24 mouse cellular contexts compared by ENCODE assay signal in the genomic region with DNA sequence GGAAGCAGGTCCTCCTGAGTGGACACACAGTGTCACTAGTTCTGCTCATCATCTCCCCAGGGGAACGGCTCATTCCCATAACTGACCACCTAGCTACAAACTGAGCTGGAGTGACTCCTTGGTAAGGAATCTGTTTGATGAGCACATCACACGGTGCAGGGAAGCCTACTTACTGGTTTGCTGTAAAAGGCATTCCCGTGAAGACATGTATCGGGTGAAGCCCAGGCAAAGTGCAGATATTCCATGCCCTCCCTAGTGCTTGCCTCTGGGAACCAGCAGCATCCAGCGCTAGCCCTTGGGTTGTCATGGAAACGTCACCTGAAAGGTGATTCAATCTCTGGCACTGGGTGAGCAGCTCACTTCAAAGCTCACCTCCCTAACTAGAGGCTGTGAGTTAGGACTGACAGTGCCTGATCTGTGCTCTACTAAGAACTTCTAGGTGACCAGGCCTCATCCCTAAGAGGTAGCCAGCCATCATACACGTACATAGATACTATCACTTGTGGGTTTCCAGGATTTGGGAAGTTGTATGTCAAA. TPM values are rescaled to one million over a fixed set of nuclear protein-coding genes. Genes with fewer than 3 reads are reported as not detected.
DNase-seq lines count a peak whose midpoint lies in the region; ATAC-seq and TF ChIP-seq lines count a peak whose summit lies in the region.
"Had no signal": no experiment of that assay in that cellular context is flagged by ENCODE, and none has a peak within 500 bp of the region (broad histone marks: within the 10 kb centered on the region; RNA-seq: fewer than 3 reads in every experiment).

No protein-coding gene starts in this region.

- WGBS in midbrain, embryonic 16.5 days: 78% methylated on average over 7 of the region's 7 CpGs
- WGBS in midbrain, embryonic 11.5 days: 82% methylated on average over 7 of the region's 7 CpGs

- H3K4me2 ChIP-seq in midbrain, embryonic 16.5 days (ENCODE audit: low read length): no peak overlapping the region
- no peak overlapping the region for H3K4me2 ChIP-seq in midbrain, embryonic 11.5 days
- H3K4me2 ChIP-seq in myocyte (ENCODE audit: low read depth): no peak overlapping the region
- H3K4me2 ChIP-seq: forebrain, embryonic 13.5 days; heart, embryonic 11.5 days; hindbrain, embryonic 12.5 days; hindbrain, embryonic 15.5 days had no signal

- H3K9me3 ChIP-seq in midbrain, embryonic 16.5 days (replicated peaks; ENCODE audit: control insufficient read depth, low read length, poor library complexity, severe bottlenecking): no peaks in the 10 kb centered on the region
- H3K9me3 ChIP-seq in midbrain, embryonic 11.5 days (ENCODE audit: control insufficient read depth, low read length): no peaks in the 10 kb centered on the region
- H3K9me3 ChIP-seq: forebrain, embryonic 10.5 days; forebrain, embryonic 13.5 days; hindbrain, embryonic 12.5 days; hindbrain, embryonic 15.5 days had no signal

- H3K27ac ChIP-seq in midbrain, embryonic 16.5 days (ENCODE audit: low read length): no peak overlapping the region
- no peak overlapping the region for H3K27ac ChIP-seq in midbrain, embryonic 11.5 days (ENCODE audit: low read depth, low read length)
- H3K27ac ChIP-seq: forebrain, embryonic 10.5 days; forebrain, embryonic 13.5 days; gastrocnemius, adult 2 months; heart, adult 2 months; hindbrain, embryonic 12.5 days; hindbrain, embryonic 15.5 days had no signal

- no peaks in the 10 kb centered on the region for H3K4me1 ChIP-seq in midbrain, embryonic 16.5 days (ENCODE audit: control insufficient read depth, insufficient read depth, low read length)
- no peaks in the 10 kb centered on the region for H3K4me1 ChIP-seq in midbrain, embryonic 11.5 days (ENCODE audit: control insufficient read depth, insufficient read depth, low read length)
- H3K4me1 ChIP-seq: forebrain, embryonic 10.5 days; forebrain, embryonic 13.5 days; hindbrain, embryonic 12.5 days; hindbrain, embryonic 15.5 days had no signal

- H3K27me3 ChIP-seq in midbrain, embryonic 16.5 days (ENCODE audit: control insufficient read depth, insufficient read depth, low read depth, low read length): no peaks in the 10 kb centered on the region
- no peaks in the 10 kb centered on the region for H3K27me3 ChIP-seq in midbrain, embryonic 11.5 days (ENCODE audit: control insufficient read depth, insufficient read depth, low read length)
- H3K27me3 ChIP-seq in myocyte (ENCODE audit: control insufficient read depth, insufficient read depth, insufficient read length): no peaks in the 10 kb centered on the region
- H3K27me3 ChIP-seq: forebrain, embryonic 13.5 days; hindbrain, embryonic 12.5 days; hindbrain, embryonic 15.5 days had no signal

- no peaks in the 10 kb centered on the region for H3K79me2 ChIP-seq in myocyte (ENCODE audit: control insufficient read depth, insufficient read depth)

- no peak overlapping the region for H3K4me3 ChIP-seq in midbrain, embryonic 16.5 days (ENCODE audit: low read depth, low read length)
- H3K4me3 ChIP-seq in midbrain, embryonic 11.5 days (ENCODE audit: low read depth, low read length): no peak overlapping the region
- H3K4me3 ChIP-seq in myocyte: no peak overlapping the region
- H3K4me3 ChIP-seq: forebrain, embryonic 10.5 days; forebrain, embryonic 13.5 days; gastrocnemius, adult 2 months; heart, adult 2 months; hindbrain, embryonic 12.5 days; hindbrain, embryonic 15.5 days had no signal

- no peak for TF ChIP-seq POLR2A in myocyte (IDR thresholded peaks at IDR 0.05; ENCODE audit: insufficient read length, low read depth)

- no peak for DNase-seq in midbrain, embryonic 11.5 days (ENCODE audit: low spot score, missing footprints)
- DNase-seq in ES-CJ7 (ENCODE audit: low read depth, low spot score): peak; percentile 25
- no peak for DNase-seq in gastrocnemius, adult 18-20 months (ENCODE audit: low spot score)
- DNase-seq in T-cell, adult 2 months (ENCODE audit: low spot score): no peak
- DNase-seq: adrenal gland, adult 2 months; adrenal gland, postnatal 14 days; cerebellum, adult 11 months; cerebellum, adult 2 months; cerebellum, adult 9-11 months; cerebellum, postnatal 36 days; embryo, embryonic 11 days; gastrocnemius, adult 2 months; gastrocnemius, postnatal 25 days; heart, adult 2 months had no signal

- ATAC-seq in midbrain, embryonic 16.5 days: peak; percentile 36; the same call in 1 of the 2 replicates
- no peak for ATAC-seq in midbrain, embryonic 11.5 days (ENCODE audit: low FRiP score)
- ATAC-seq: forebrain, embryonic 13.5 days; forebrain, embryonic 16.5 days; intestine, postnatal 0 days had no signal

- no peak overlapping the region for H3K9ac ChIP-seq in midbrain, embryonic 16.5 days (ENCODE audit: low read depth, low read length)
- H3K9ac ChIP-seq in midbrain, embryonic 11.5 days (ENCODE audit: low read length): no peak overlapping the region
- H3K9ac ChIP-seq: forebrain, embryonic 13.5 days; hindbrain, embryonic 12.5 days; hindbrain, embryonic 15.5 days had no signal

- no peak overlapping the region for H3ac ChIP-seq in myocyte (ENCODE audit: control insufficient read depth, insufficient read length)

- peaks cover 11% of the 10 kb centered on the region; the same call in 1 of the 2 replicates for H3K36me3 ChIP-seq in midbrain, embryonic 16.5 days (ENCODE audit: control insufficient read depth, insufficient read depth, low read length)
- H3K36me3 ChIP-seq in midbrain, embryonic 11.5 days (ENCODE audit: control insufficient read depth, insufficient read depth, low read length): peaks cover 16% of the 10 kb centered on the region; the same call in 1 of the 2 replicates
- peaks cover 46% of the 10 kb centered on the region for H3K36me3 ChIP-seq in myocyte (ENCODE audit: control insufficient read depth, insufficient read depth)

TF ChIP-seq in myocyte, 11 proteins besides CTCF, POLR2A, EP300 and RAD21:
- TF ChIP-seq CEBPB (IDR thresholded peaks at IDR 0.05; ENCODE audit: insufficient read depth, poor library complexity, severe bottlenecking) (no peak), USF1 (IDR thresholded peaks at IDR 0.05; ENCODE audit: low read depth) (no peak), E2F4 (IDR thresholded peaks at IDR 0.05; ENCODE audit: insufficient read depth) (no peak), POLR2AphosphoS2 (IDR thresholded peaks at IDR 0.05; ENCODE audit: insufficient read length, low read depth) (peak; percentile 82)

RNA-seq across cellular contexts. Expression of a gene that starts 25.8 kb away (rescaled TPM):
- 33.4 and 34.6 TPM in 2 replicates for polyA plus RNA-seq in midbrain, embryonic 16.5 days (2015; fragmentation: Nextera tagmentation; extraction: Ambion mirVana)
- polyA plus RNA-seq in midbrain, embryonic 11.5 days (2014; fragmentation: Nextera tagmentation; extraction: Ambion mirVana): 27.6 and 29.2 TPM in 2 replicates
- 41.4 TPM for polyA plus RNA-seq in myocyte (2012; fragmentation: generic; extraction: Trizol)
- 10 to 100 TPM; 45.9 to 46.2 TPM for total RNA-seq in gastrocnemius, adult 18-20 months (2021)

RNA-seq across cellular contexts. Expression of a gene that starts 41.3 kb away (rescaled TPM):
- 0.46 and 0.61 TPM in 2 replicates for polyA plus RNA-seq in midbrain, embryonic 16.5 days (2015; fragmentation: Nextera tagmentation; extraction: Ambion mirVana)
- 0.42 and 0.65 TPM in 2 replicates for polyA plus RNA-seq in midbrain, embryonic 11.5 days (2014; fragmentation: Nextera tagmentation; extraction: Ambion mirVana)
- polyA plus RNA-seq in myocyte (2012; fragmentation: generic; extraction: Trizol): 27.1 TPM
- under 1 TPM in 1 of 2 experiments, not detected in 1; 0.19 TPM for total RNA-seq in gastrocnemius, adult 18-20 months (2021)
- total RNA-seq: hematopoietic stem cell, adult 5-6 weeks had no signal
- polyA plus RNA-seq: adrenal gland, adult 2 months had no signal

RNA-seq across cellular contexts. Expression of a gene that starts 44.2 kb away (rescaled TPM):
- 160 and 164 TPM in 2 replicates for polyA plus RNA-seq in midbrain, embryonic 16.5 days (2015; fragmentation: Nextera tagmentation; extraction: Ambion mirVana)
- 122 and 134 TPM in 2 replicates for polyA plus RNA-seq in midbrain, embryonic 11.5 days (2014; fragmentation: Nextera tagmentation; extraction: Ambion mirVana)
- 124 TPM for polyA plus RNA-seq in myocyte (2012; fragmentation: generic; extraction: Trizol)
- 10 to 100 TPM; 16.4 to 18.1 TPM for total RNA-seq in gastrocnemius, adult 18-20 months (2021)

RNA-seq across cellular contexts. Expression of a gene that starts 53.4 kb away (rescaled TPM):
- 51.4 and 54.8 TPM in 2 replicates for polyA plus RNA-seq in midbrain, embryonic 16.5 days (2015; fragmentation: Nextera tagmentation; extraction: Ambion mirVana)
- 68.4 and 75.9 TPM in 2 replicates for polyA plus RNA-seq in midbrain, embryonic 11.5 days (2014; fragmentation: Nextera tagmentation; extraction: Ambion mirVana)
- polyA plus RNA-seq in myocyte (2012; fragmentation: generic; extraction: Trizol): 25.5 TPM
- total RNA-seq in gastrocnemius, adult 18-20 months (2021): 1 to 10 TPM; 7.5 to 9.4 TPM

Comparison
In these comparisons a context has a peak if more than half of its experiments do, and no peak if none do; other contexts are left out.
1. RNA of a gene that starts 41.3 kb away (polyA plus RNA-seq): 27.1 TPM in myocyte (single experiment); 0.46 to 0.61 TPM in midbrain, embryonic 16.5 days and 0.42 to 0.65 TPM in midbrain, embryonic 11.5 days; every median in the first group is over 10 times any median in the second.